Mouse (Mus musculus): ENCODE results near the gene C130074G19Rik. TPM values are rescaled to one million over a fixed set of nuclear protein-coding genes. Genes with fewer than 3 reads are reported as not detected.
A peak's percentile ranks its signal among the peaks of the same experiment; 100 is the strongest.

The C130074G19Rik gene
- polyA plus RNA-seq, 1 experiment from 2014 or later, result 2.7 TPM

DNA sequence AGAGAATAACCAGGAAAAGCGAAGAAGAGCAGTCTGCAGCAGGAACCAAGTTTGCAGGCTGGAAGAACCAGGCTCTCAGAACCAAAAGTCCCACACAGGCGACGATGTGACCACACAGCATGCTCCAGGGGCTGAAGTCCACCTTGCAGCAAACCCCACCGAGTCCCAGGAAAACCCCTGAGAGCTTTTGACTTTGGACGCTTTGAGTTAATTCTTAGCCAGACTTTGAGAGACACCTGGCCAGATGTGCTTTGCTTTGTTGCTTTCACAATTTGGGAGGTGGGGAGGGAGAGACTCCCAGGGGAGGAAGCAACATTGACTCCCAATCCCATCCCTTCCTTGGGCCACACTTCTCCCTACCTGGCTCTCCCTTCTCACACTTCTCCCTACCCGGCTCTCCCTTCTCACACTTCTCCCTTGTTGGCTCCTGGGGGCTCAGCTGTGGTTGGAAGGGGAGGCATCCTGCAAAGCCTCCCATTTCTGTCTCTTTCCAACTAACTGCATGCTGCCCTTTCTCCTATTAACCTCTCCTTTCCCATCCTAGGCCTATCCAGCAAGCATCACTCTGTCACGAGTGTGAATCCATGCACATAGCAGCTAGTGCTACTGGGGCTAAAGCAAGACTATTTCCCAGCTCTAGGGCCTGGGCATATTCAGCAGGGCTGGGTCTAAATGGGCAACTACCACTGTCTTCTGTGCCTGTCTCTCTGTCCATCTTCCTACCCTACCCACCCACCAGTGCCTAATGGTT, 10.8 kb downstream of the C130074G19Rik start:
- Histone ChIP-seq H3K4me3 (replicated peaks) (no peak overlapping the region), H3K9me3 (replicated peaks) (no peaks in the 10 kb centered on the region), H3K36me3 (no peaks in the 10 kb centered on the region), H3K27me3 (peaks cover 3% of the 10 kb centered on the region; the same call in 1 of the 2 replicates), H3K4me1 (peaks cover 51% of the 10 kb centered on the region), H3K4me2 (no peak overlapping the region), H3K27ac (peak overlapping the region; percentile 82), H3K9ac (no peak overlapping the region)
- 67% methylated on average over 7 of the region's 7 CpGs for WGBS
- ATAC-seq (replicated peaks; ENCODE audit: low FRiP score), result 0 out of 2 replicates have a peak, but pooled peaks have one; percentile 52

DNA sequence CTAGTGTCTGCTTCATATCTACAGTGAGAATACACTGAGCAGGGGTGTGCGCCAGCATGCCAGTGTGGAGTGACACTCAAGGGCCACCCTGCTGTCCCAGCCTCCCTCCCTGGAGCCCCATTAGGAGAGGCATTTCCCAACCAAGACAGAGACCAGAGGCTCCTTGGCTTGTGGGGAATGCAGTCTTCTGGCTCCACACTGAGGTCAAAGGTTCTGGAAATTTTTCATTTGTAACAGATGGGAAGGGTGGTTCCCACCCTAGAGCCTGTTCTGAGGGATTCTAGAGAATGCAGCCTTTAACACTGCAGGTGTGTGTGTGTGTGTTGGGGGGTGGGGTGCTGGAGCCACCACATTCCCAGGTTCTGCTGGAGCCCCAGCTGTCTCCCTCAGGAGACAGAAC, 11.5 kb downstream of the C130074G19Rik start:
- ATAC-seq (replicated peaks; ENCODE audit: low FRiP score), result peak; percentile 57
- Histone ChIP-seq H3K27ac (peak overlapping the region; percentile 82), H3K27me3 (no peaks in the 10 kb centered on the region), H3K4me2 (no peak overlapping the region), H3K4me1 (peaks cover 54% of the 10 kb centered on the region), H3K9me3 (replicated peaks) (no peaks in the 10 kb centered on the region), H3K4me3 (replicated peaks) (no peak overlapping the region), H3K36me3 (no peaks in the 10 kb centered on the region), H3K9ac (no peak overlapping the region)
- 77% methylated on average over 1 of the region's 1 CpGs for WGBS

DNA sequence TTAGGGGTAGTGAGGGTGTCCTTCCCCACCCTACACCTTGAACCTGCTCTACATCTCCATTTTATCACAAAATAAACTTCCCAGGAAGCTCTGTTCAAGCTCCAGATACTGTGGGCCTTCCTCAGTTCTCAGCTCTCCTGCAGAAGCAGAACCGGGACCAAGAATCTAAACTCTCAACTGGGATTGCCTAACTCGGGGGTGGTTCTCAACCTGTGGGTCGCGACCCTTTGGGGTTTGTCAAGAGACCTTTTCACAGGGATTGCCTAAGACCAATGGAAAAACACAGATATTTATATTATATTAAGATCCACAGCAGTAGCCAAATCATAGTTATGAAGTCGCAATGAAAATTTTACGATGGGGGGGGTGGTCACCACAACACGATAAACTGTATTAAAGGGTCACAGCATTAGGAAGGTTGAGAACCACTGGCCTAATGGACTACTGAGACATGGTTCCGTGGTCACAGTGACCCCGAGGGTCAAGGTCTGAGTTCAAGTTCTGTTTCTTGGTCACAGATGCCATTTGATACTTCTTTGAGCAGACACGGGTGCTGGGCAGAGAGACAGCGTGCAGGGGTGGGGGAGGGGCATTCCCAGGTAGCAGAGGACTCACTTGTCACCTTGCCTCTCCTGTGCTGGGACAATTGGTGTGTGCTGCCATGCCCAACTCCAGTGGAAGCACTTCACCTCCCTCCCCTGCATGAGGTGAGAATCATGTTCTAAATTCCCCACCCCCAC, 12.2 kb downstream of the C130074G19Rik start:
- no peak for ATAC-seq (replicated peaks; ENCODE audit: low FRiP score)
- peaks cover 54% of the 10 kb centered on the region for H3K4me1 ChIP-seq
- H3K4me2 ChIP-seq, result no peak overlapping the region
- H3K27me3 ChIP-seq, result no peaks in the 10 kb centered on the region
- no peak overlapping the region for H3K4me3 ChIP-seq (replicated peaks)
- 71% methylated on average over 11 of the region's 11 CpGs for WGBS
- H3K36me3 ChIP-seq, result no peaks in the 10 kb centered on the region
- H3K9me3 ChIP-seq (replicated peaks), result no peaks in the 10 kb centered on the region
- no peak overlapping the region for H3K9ac ChIP-seq
- H3K27ac ChIP-seq, result peak overlapping the region; percentile 82

DNA sequence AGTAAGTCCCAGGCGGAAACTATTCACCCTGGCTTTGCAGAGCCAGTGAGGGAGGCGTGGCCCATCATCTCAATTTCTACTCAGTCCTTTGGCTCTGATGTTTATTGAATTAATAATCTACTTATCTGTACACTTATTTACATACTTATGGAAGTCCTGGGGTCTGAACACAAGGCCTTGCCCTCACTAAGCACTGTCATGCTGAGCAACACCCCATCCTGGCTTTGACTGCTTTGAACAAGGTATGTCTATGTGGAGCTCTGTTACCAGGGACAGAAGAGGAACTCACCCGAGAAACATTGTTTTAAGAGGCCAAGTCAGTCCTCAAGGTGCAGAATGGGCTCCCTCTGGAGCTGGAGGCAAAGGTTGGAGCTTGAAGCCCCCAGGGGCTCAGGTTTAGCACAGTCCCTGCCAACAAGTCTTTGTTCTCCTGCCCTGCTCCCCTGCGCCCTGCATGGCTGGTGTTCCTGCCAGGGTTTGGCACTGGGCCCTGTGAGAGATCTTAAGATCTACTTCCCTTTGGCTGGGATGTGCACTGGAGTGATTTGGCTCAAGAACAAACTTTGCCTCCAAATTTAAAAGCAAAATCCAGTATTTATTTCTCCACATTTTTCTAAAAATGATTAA, 13.0 kb downstream of the C130074G19Rik start:
- peak; percentile 15; the same call in 1 of the 2 replicates for ATAC-seq (replicated peaks; ENCODE audit: low FRiP score)
- H3K9me3 ChIP-seq (replicated peaks), result no peaks in the 10 kb centered on the region
- no peak overlapping the region for H3K4me3 ChIP-seq (replicated peaks)
- no peaks in the 10 kb centered on the region for H3K36me3 ChIP-seq
- H3K4me2 ChIP-seq, result no peak overlapping the region
- 72% methylated on average over 4 of the region's 4 CpGs for WGBS
- H3K27ac ChIP-seq, result peak overlapping the region; percentile 82
- H3K9ac ChIP-seq, result no peak overlapping the region
- no peaks in the 10 kb centered on the region for H3K27me3 ChIP-seq
- peaks cover 54% of the 10 kb centered on the region for H3K4me1 ChIP-seq

DNA sequence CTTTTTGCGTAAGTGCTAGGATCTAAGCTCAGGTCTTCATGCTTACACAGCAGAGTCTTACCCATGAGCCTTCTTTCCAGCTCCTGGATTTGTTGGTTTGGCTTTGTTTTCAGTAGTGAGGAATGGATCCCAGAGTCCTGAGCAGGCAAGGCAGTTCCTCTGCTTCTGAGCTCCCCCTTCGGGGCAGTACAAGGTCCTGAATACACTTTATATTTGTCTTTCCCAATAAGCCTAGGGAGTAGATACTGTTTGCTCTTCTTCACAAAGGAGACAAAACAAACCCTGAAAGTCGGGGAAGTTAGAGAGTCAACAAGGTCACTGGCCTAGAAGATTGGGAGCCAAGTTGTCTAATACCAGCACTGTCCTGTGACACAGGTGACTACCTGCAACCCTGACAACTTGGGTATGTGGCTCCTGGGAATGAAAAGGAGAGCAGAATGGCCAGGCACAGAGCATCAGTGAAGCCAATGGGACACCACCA, 15.3 kb downstream of the C130074G19Rik start:
- Histone ChIP-seq H3K9ac (no peak overlapping the region), H3K4me1 (peaks cover 59% of the 10 kb centered on the region), H3K4me2 (no peak overlapping the region), H3K4me3 (replicated peaks) (no peak overlapping the region), H3K27me3 (no peaks in the 10 kb centered on the region), H3K9me3 (replicated peaks) (no peaks in the 10 kb centered on the region), H3K36me3 (no peaks in the 10 kb centered on the region), H3K27ac (no peak overlapping the region)
- no peak for ATAC-seq (replicated peaks; ENCODE audit: low FRiP score)
- WGBS, result 77% methylated on average over 3 of the region's 3 CpGs

DNA sequence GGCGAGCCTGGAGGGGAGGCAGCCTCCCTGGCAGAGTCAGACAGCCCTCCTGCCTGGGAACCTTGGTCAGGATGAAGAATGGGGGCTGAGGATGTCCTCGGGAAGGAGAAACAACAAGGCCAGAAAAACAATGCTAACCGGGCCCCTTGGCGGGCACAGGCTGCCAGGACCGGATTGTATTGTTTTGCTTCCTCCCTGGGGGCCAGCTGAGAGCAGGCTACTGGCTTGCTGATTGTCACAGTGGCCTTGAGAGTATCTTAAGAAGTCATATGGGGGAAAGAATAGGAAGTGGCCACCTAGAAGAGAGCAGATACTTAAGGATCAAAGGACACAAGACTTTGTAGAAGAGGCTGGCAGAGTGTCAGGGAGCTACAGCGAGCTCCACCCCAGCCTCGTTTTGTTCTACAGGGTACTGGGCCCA, 18.6 kb downstream of the C130074G19Rik start:
- no peaks in the 10 kb centered on the region for H3K36me3 ChIP-seq
- H3K27me3 ChIP-seq, result no peaks in the 10 kb centered on the region
- ATAC-seq (replicated peaks; ENCODE audit: low FRiP score), result peak; percentile 50
- H3K27ac ChIP-seq, result peak overlapping the region; percentile 71
- H3K4me2 ChIP-seq, result no peak overlapping the region
- no peak overlapping the region for H3K9ac ChIP-seq
- H3K9me3 ChIP-seq (replicated peaks), result no peaks in the 10 kb centered on the region
- peaks cover 37% of the 10 kb centered on the region for H3K4me1 ChIP-seq
- WGBS, result 32% methylated on average over 7 of the region's 7 CpGs
- no peak overlapping the region for H3K4me3 ChIP-seq (replicated peaks)

DNA sequence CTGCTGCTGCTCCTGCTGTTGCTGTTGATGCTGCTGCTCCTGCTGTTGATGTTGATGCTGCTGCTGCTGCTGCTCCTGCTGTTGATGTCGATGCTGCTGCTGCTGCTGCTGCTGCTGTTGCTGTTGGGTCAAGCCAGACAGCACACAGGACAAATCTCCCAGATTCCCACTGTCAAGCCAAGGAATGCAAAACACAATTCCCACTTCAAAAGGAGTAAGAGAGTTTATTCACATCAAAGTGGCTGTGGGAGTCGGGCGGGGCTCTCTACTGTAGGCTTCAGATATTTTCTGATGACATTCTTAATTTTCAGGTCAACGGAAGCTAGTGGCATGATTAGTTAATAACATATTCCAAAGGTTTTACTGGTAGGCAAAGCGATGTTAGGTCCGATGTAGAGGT, 20.4 kb downstream of the C130074G19Rik start:
- 84% methylated on average over 6 of the region's 6 CpGs for WGBS
- no peak overlapping the region for H3K4me2 ChIP-seq
- H3K4me3 ChIP-seq (replicated peaks), result no peak overlapping the region
- H3K9ac ChIP-seq, result no peak overlapping the region
- ATAC-seq (replicated peaks; ENCODE audit: low FRiP score), result no peak
- no peaks in the 10 kb centered on the region for H3K9me3 ChIP-seq (replicated peaks)
- no peaks in the 10 kb centered on the region for H3K27me3 ChIP-seq
- H3K27ac ChIP-seq, result no peak overlapping the region
- peaks cover 27% of the 10 kb centered on the region for H3K4me1 ChIP-seq
- H3K36me3 ChIP-seq, result no peaks in the 10 kb centered on the region

DNA sequence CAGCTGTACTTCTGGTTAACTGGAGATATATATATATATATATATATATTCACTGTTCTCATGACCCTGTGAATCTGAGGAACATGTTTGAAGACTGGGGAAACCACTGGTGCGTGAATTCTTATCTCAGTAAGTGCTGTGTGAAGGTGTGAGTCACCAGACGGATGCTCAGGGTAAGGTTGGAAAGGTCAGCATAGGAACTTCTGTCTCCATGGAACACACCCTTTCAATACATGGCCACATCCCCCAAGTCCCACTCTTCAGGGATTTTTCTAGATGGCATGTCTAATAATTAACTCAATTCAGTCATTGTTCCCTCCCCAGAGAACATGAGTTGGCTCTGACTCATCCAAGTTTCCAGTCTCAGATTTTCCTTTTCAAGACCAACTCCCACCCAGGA, 21.5 kb downstream of the C130074G19Rik start:
- H3K9me3 ChIP-seq (replicated peaks), result no peaks in the 10 kb centered on the region
- H3K27ac ChIP-seq, result no peak overlapping the region
- no peak for ATAC-seq (replicated peaks; ENCODE audit: low FRiP score)
- no peak overlapping the region for H3K4me2 ChIP-seq
- H3K4me3 ChIP-seq (replicated peaks), result no peak overlapping the region
- WGBS, result 68% methylated on average over 2 of the region's 2 CpGs
- no peaks in the 10 kb centered on the region for H3K27me3 ChIP-seq
- no peak overlapping the region for H3K9ac ChIP-seq
- H3K36me3 ChIP-seq, result no peaks in the 10 kb centered on the region
- H3K4me1 ChIP-seq, result peaks cover 23% of the 10 kb centered on the region

DNA sequence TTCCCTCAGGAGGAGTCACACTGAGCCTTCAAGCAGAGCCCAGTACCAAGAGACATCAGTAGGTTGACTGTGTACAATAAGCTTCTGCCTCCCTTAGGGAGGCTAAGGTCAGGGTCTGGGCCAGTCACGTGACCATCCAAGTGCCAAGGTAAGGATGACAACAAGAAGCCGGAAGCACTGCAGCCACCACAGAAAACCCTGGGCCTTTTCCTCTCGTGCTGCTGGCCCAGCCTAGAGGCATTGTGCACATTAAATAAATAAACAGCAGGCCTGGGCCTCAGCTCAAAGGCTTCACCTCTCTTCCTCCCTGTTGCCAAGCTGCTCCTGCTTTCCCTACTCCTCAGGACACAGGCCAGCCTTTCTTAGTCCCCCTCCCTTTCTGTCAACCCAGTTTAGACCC, 22.7 kb downstream of the C130074G19Rik start:
- Histone ChIP-seq H3K4me2 (no peak overlapping the region), H3K4me3 (replicated peaks) (no peak overlapping the region), H3K9ac (no peak overlapping the region), H3K36me3 (no peaks in the 10 kb centered on the region), H3K27ac (no peak overlapping the region), H3K27me3 (no peaks in the 10 kb centered on the region), H3K9me3 (replicated peaks) (no peaks in the 10 kb centered on the region), H3K4me1 (peaks cover 23% of the 10 kb centered on the region)
- WGBS, result 44% methylated on average over 3 of the region's 3 CpGs
- ATAC-seq (replicated peaks; ENCODE audit: low FRiP score), result no peak

DNA sequence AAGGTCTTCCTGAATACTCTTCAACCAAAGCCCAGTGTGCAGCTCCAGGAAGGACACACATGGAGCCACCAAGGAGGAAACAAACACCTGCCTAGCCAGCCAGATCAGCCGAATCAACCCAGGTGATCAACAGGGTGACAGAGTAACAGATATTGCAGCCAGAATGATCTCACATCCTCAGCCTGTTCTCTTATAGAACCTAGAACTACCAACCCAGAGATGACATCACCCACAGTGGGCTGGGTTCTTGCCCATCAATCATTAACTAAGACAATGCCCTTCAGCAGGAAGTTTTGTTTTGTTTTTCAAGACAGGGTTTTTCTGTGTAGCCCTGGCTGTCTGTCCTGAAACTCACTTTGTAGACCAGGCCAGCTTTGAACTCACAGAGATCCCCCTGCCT, 24.8 kb downstream of the C130074G19Rik start:
- Histone ChIP-seq H3K27ac (no peak overlapping the region), H3K9ac (no peak overlapping the region), H3K4me1 (peaks cover 16% of the 10 kb centered on the region), H3K4me3 (replicated peaks) (no peak overlapping the region), H3K27me3 (no peaks in the 10 kb centered on the region), H3K9me3 (replicated peaks) (no peaks in the 10 kb centered on the region), H3K4me2 (no peak overlapping the region), H3K36me3 (no peaks in the 10 kb centered on the region)
- 88% methylated on average over 1 of the region's 1 CpGs for WGBS
- no peak for ATAC-seq (replicated peaks; ENCODE audit: low FRiP score)

DNA sequence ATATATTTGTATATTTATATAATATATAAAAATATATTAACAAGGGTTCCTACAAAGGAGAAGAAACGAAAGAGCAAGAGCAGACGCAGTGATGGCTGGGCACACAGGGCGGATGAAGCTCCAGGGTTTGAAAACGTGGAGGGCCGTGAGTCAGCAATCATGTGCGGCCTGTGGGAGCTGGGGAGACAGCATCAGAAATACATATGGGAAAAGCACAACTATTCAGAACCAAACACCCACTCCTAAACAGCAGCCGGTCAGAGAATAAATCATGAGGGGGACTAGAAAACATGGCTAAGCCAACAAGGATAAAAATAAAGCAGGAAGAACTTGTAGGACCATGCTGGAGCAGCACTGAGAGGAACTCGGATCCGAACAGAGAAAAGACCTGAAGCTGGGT, 25.8 kb downstream of the C130074G19Rik start:
- peaks cover 23% of the 10 kb centered on the region for H3K4me1 ChIP-seq
- no peak overlapping the region for H3K27ac ChIP-seq
- no peak for ATAC-seq (replicated peaks; ENCODE audit: low FRiP score)
- H3K36me3 ChIP-seq, result no peaks in the 10 kb centered on the region
- no peaks in the 10 kb centered on the region for H3K9me3 ChIP-seq (replicated peaks)
- no peaks in the 10 kb centered on the region for H3K27me3 ChIP-seq
- 84% methylated on average over 9 of the region's 9 CpGs for WGBS
- no peak overlapping the region for H3K9ac ChIP-seq
- H3K4me2 ChIP-seq, result no peak overlapping the region
- H3K4me3 ChIP-seq (replicated peaks), result no peak overlapping the region

DNA sequence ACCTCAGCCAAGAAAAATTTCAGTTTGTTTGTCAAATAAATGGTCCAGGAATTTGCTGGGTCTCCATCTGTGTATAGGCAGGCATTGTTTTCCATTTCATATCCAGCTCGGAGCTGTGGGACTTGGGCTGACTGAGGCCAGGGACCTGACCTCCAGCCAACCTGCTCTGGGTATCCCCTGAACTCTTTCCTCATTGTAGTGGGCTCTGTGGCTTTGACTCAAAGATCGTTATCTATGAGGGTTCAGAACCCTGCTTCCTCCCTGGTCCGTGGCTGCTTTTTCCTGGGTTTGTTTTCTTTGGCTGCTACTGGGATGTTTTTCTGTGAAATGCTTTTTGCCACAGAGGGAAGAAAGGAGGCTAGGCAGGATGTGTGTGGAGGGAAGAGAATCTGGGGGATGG, 29.1 kb downstream of the C130074G19Rik start:
- Histone ChIP-seq H3K4me1 (peaks cover 31% of the 10 kb centered on the region), H3K4me2 (peak overlapping the region; percentile 51), H3K27me3 (peaks cover 4% of the 10 kb centered on the region; the same call in 1 of the 2 replicates), H3K36me3 (no peaks in the 10 kb centered on the region), H3K9me3 (replicated peaks) (no peaks in the 10 kb centered on the region), H3K4me3 (replicated peaks) (no peak overlapping the region), H3K9ac (no peak overlapping the region), H3K27ac (peak overlapping the region; percentile 89)
- ATAC-seq (replicated peaks; ENCODE audit: low FRiP score), result no peak
- WGBS, result 39% methylated on average over 3 of the region's 3 CpGs
